Mouse (Mus musculus) CD4-positive helper T cell, adult 2 months (primary cell): Measurements from ENCODE around the gene Pias1.

ENCODE experiments used
- DNase-seq: peaks from one replicate; pipeline ENCODE4 v3.0.0-alpha.2; 2012; ENCODE audit warnings: low read depth, missing footprints, low spot score

Gene Pias1

GRCm38 (mm10) chr9:62987824-62988223 is at the start of gene Pias1:
Gene Pias1, minus strand, starts transcription at chr9:62987924.
- no peak for DNase-seq

GRCm38 (mm10) chr9:63035431-63035830 is 47.7 kb upstream of the Pias1 start:
- DNase-seq: no peak

- DNase-seq: no peak
Measured at GRCm38 (mm10) chr9:63031011-63031782, 43.5 kb upstream of the Pias1 start.

- no peak for DNase-seq
Measured at GRCm38 (mm10) chr9:63022486-63022885, 34.8 kb upstream of the Pias1 start.

- no peak for DNase-seq
Measured at GRCm38 (mm10) chr9:63007371-63007770, 19.6 kb upstream of the Pias1 start.

- no peak for DNase-seq
Measured at GRCm38 (mm10) chr9:63006081-63006820, 18.5 kb upstream of the Pias1 start.

- no peak for DNase-seq
Measured at GRCm38 (mm10) chr9:62998561-62998960, 10.8 kb upstream of the Pias1 start.

- no peak for DNase-seq
Measured at GRCm38 (mm10) chr9:62997626-62998025, 9.9 kb upstream of the Pias1 start.

- no peak for DNase-seq
Measured at GRCm38 (mm10) chr9:62995186-62995585, 7.5 kb upstream of the Pias1 start.

GRCm38 (mm10) chr9:62990134-62990533 is 2.4 kb upstream of the Pias1 start:
- DNase-seq: no peak

- peak; percentile 96 for DNase-seq
Measured at GRCm38 (mm10) chr9:62980777-62981202, 6.9 kb downstream of the Pias1 start.

GRCm38 (mm10) chr9:62980162-62980776 is 7.5 kb downstream of the Pias1 start:
- DNase-seq: no peak

- peak; percentile 33 for DNase-seq
Measured at GRCm38 (mm10) chr9:62979461-62980161, 8.1 kb downstream of the Pias1 start.

- peak; percentile 72 for DNase-seq
Measured at GRCm38 (mm10) chr9:62977152-62977551, 10.6 kb downstream of the Pias1 start.

GRCm38 (mm10) chr9:62975830-62976229 is 11.9 kb downstream of the Pias1 start:
- DNase-seq: no peak

- peak; percentile 43 for DNase-seq
Measured at GRCm38 (mm10) chr9:62974439-62974838, 13.3 kb downstream of the Pias1 start.

GRCm38 (mm10) chr9:62972073-62972745 is 15.5 kb downstream of the Pias1 start:
- peak; percentile 75 for DNase-seq

- DNase-seq: no peak
Measured at GRCm38 (mm10) chr9:62970345-62970744, 17.4 kb downstream of the Pias1 start.

- no peak for DNase-seq
Measured at GRCm38 (mm10) chr9:62966018-62966417, 21.7 kb downstream of the Pias1 start.

- DNase-seq: no peak
Measured at GRCm38 (mm10) chr9:62952713-62953112, 35.0 kb downstream of the Pias1 start.

- DNase-seq: no peak
Measured at GRCm38 (mm10) chr9:62945346-62945745, 42.4 kb downstream of the Pias1 start.
